Mouse (Mus musculus) lung, postnatal 36 days (tissue): Measurements from ENCODE around the gene Esrra.
"Not testable (repeated sequence)": the region's sequence is repeated elsewhere in the genome, so short reads cannot be mapped to it uniquely, and the experiment has no call there.

Source experiments
- DNase-seq: peaks from one replicate; pipeline ENCODE4 v3.0.0; 2022; ENCODE audit warnings: mixed read lengths

Esrra gene

GRCm38 (mm10) chr19:6895608-6896305 lies 25.9 kb downstream of the Esrra start:
- DNase-seq = not testable (repeated sequence)

GRCm38 (mm10) chr19:6893731-6894451 lies 27.7 kb downstream of the Esrra start:
- no peak for DNase-seq

- DNase-seq = no peak
Observed at GRCm38 (mm10) chr19:6892512-6892911, 29.1 kb downstream of the Esrra start.

- DNase-seq = no peak
Observed at GRCm38 (mm10) chr19:6877965-6878364, 43.6 kb downstream of the Esrra start.

GRCm38 (mm10) chr19:6876799-6877198 lies 44.8 kb downstream of the Esrra start:
- DNase-seq = no peak

GRCm38 (mm10) chr19:6875834-6876233 lies 45.8 kb downstream of the Esrra start:
- no peak for DNase-seq

GRCm38 (mm10) chr19:6874257-6874656 lies 47.4 kb downstream of the Esrra start:
- no peak for DNase-seq

GRCm38 (mm10) chr19:6872701-6873100 lies 48.9 kb downstream of the Esrra start:
- DNase-seq = no peak

GRCm38 (mm10) chr19:6871574-6872271 lies 49.9 kb downstream of the Esrra start:
- peak; percentile 45 for DNase-seq

GRCm38 (mm10) chr19:6869355-6869754 lies 52.3 kb downstream of the Esrra start:
- DNase-seq = peak; percentile 87

GRCm38 (mm10) chr19:6861451-6861850 lies 60.2 kb downstream of the Esrra start:
- DNase-seq = no peak
